Mouse (Mus musculus) brain, embryonic 14.5 days (tissue): ENCODE results near the gene Habp4. TPM values are rescaled to one million over a fixed set of nuclear protein-coding genes. Genes with fewer than 3 reads are reported as not detected.

ENCODE experiments used
- DNase-seq: peaks from one replicate; pipeline ENCODE4 v3.0.0-alpha.2; 2011; ENCODE audit warnings: low read depth
- CTCF ChIP-seq: fragments of 200-500 bp; IDR thresholded peaks from 2 replicates; pipeline ENCODE4 v1.5.1; 2012; ENCODE audit warnings: inconsistent platforms, mild to moderate bottlenecking, moderate library complexity, borderline replicate concordance; ENCODE audit not compliant: insufficient read depth, insufficient read length; ENCODE audit errors: extremely low read depth
- POLR2A ChIP-seq: fragments of 200-500 bp; IDR thresholded peaks from 2 replicates; pipeline ENCODE4 v1.6.1; 2012; ENCODE audit warnings: mild to moderate bottlenecking, inconsistent platforms, borderline replicate concordance; ENCODE audit not compliant: poor library complexity, insufficient read depth, insufficient read length, severe bottlenecking; ENCODE audit errors: extremely low read depth
- polyA plus RNA-seq: library from polyadenylated mRNA; depleted of rRNA; stranded (reverse); fragments of >200 nt; gene quantifications from 2 replicates; pipeline ENCODE4 v1.2.3, GENCODE M21; 2012; rRNA removed

Habp4 gene
- polyA plus RNA-seq, 1 experiment = 36.3 TPM

- TF ChIP-seq CTCF (no peak), POLR2A (no peak)
- DNase-seq = no peak
Observed at GRCm38 (mm10) chr13:64200911-64201310, 39.3 kb downstream of the Habp4 start.

GRCm38 (mm10) chr13:64204726-64205125, 43.1 kb downstream of the Habp4 start:
- DNase-seq = no peak
- TF ChIP-seq POLR2A (no peak), CTCF (peak; percentile 39; the same call in 1 of the 2 replicates)

GRCm38 (mm10) chr13:64205186-64205585, 43.6 kb downstream of the Habp4 start:
- peak; percentile 31 for DNase-seq

GRCm38 (mm10) chr13:64208146-64208545, 46.5 kb downstream of the Habp4 start:
- TF ChIP-seq CTCF (no peak), POLR2A (no peak)
- DNase-seq = no peak

More at GRCm38 (mm10) chr13:64205186-64205585, 43.6 kb downstream of the Habp4 start:
- TF ChIP-seq POLR2A (no peak), CTCF (no peak)

- no peak for TF ChIP-seq CTCF
- TF ChIP-seq POLR2A = no peak
- DNase-seq = no peak
Observed at GRCm38 (mm10) chr13:64211995-64212603, 50.5 kb downstream of the Habp4 start.

GRCm38 (mm10) chr13:64214891-64215290, 53.3 kb downstream of the Habp4 start:
- TF ChIP-seq POLR2A (no peak), CTCF (no peak)
- no peak for DNase-seq

GRCm38 (mm10) chr13:64225738-64226137, 64.1 kb downstream of the Habp4 start:
- TF ChIP-seq POLR2A = no peak
- no peak for TF ChIP-seq CTCF
- DNase-seq = no peak

GRCm38 (mm10) chr13:64226725-64227124, 65.1 kb downstream of the Habp4 start:
- no peak for TF ChIP-seq POLR2A
- no peak for TF ChIP-seq CTCF
- no peak for DNase-seq

GRCm38 (mm10) chr13:64233139-64233538, 71.5 kb downstream of the Habp4 start:
- no peak for TF ChIP-seq POLR2A
- TF ChIP-seq CTCF = no peak
- DNase-seq = no peak

GRCm38 (mm10) chr13:64235062-64235715, 73.6 kb downstream of the Habp4 start:
- DNase-seq = peak; percentile 36
- no peak for TF ChIP-seq POLR2A
- TF ChIP-seq CTCF = no peak

- DNase-seq = no peak
- TF ChIP-seq CTCF (no peak), POLR2A (no peak)
Observed at GRCm38 (mm10) chr13:64235777-64236176, 74.2 kb downstream of the Habp4 start.

Other genes starting within 250 kb of the Habp4 start
- gene Hsd17b3, start 72.6 kb upstream of the Habp4 start, polyA plus RNA-seq = 0.19 and 0.25 TPM in 2 replicates
- 0.95 and 1.2 TPM in 2 replicates for gene Slc35d2, start 32.5 kb upstream of the Habp4 start, polyA plus RNA-seq
- gene Zfp367, start 8.6 kb upstream of the Habp4 start, polyA plus RNA-seq = 8.5 and 9.3 TPM in 2 replicates
- gene Cdc14b, start 113.5 kb downstream of the Habp4 start, polyA plus RNA-seq = 6.1 and 6.7 TPM in 2 replicates
- 4.7 and 5.8 TPM in 2 replicates for gene Aaed1, start 150.9 kb downstream of the Habp4 start, polyA plus RNA-seq
- 50.2 and 83.3 TPM in 2 replicates for gene Ctsl, start 209.1 kb downstream of the Habp4 start, polyA plus RNA-seq